Mouse (Mus musculus) MEL (cell line): ENCODE measurements around the gene Pxt1.

Source experiments
- BHLHE40 ChIP-seq: IDR thresholded peaks from 2 replicates; pipeline ENCODE4 v1.6.1; 2012; ENCODE audit warnings: low read depth, mild to moderate bottlenecking, inconsistent platforms, low read length, improper control_type of control experiment, borderline replicate concordance
- CTCF ChIP-seq, 3 experiments: IDR thresholded peaks in 2 of 3; conservative IDR thresholded peaks in 1 of 3; 2 replicates each; pipeline ENCODE4 v1.5.1; 2011 to 2012; ENCODE audit warnings: low read length in 3 of 3, low read depth in 2 of 3, mild to moderate bottlenecking in 2 of 3, improper control_type of control experiment in 1 of 3, inconsistent platforms in 1 of 3, mixed read lengths in 1 of 3, moderate library complexity in 1 of 3; ENCODE audit not compliant: control insufficient read depth in 1 of 3, insufficient read depth in 1 of 3, poor library complexity in 1 of 3, severe bottlenecking in 1 of 3
- ETS1 ChIP-seq: IDR thresholded peaks from 2 replicates; pipeline ENCODE4 v1.6.1; 2012; ENCODE audit warnings: low read depth, mild to moderate bottlenecking, inconsistent platforms, low read length, improper control_type of control experiment, moderate library complexity
- KAT2A ChIP-seq: conservative IDR thresholded peaks from 2 replicates; pipeline ENCODE4 v1.6.1; 2012; ENCODE audit warnings: low read depth, low read length, improper control_type of control experiment, inconsistent platforms
- MYB ChIP-seq: IDR thresholded peaks from 2 replicates; pipeline ENCODE4 v1.6.1; 2011; ENCODE audit warnings: mild to moderate bottlenecking, low read depth, low read length, improper control_type of control experiment
- POLR2A ChIP-seq, 2 experiments: IDR thresholded peaks; 2 replicates each; pipeline ENCODE4 v1.6.1; 2011 to 2012; ENCODE audit warnings: low read length in 2 of 2, mild to moderate bottlenecking in 2 of 2, control low read depth in 1 of 2, improper control_type of control experiment in 1 of 2, low read depth in 1 of 2, moderate library complexity in 1 of 2; ENCODE audit not compliant: control insufficient read depth in 1 of 2, insufficient read depth in 1 of 2, poor library complexity in 1 of 2
- SMC3 ChIP-seq: IDR thresholded peaks from 2 replicates; pipeline ENCODE4 v1.6.1; 2011; ENCODE audit warnings: low read depth, low read length, improper control_type of control experiment
- USF1 ChIP-seq: IDR thresholded peaks from 2 replicates; pipeline ENCODE4 v1.6.1; 2014; ENCODE audit warnings: low read depth, mild to moderate bottlenecking, inconsistent platforms, low read length, improper control_type of control experiment, moderate library complexity
- ZC3H11A ChIP-seq: IDR thresholded peaks from 2 replicates; pipeline ENCODE4 v1.6.1; 2012; ENCODE audit warnings: low read depth, mild to moderate bottlenecking, inconsistent platforms, low read length, improper control_type of control experiment
- ZKSCAN1 ChIP-seq: IDR thresholded peaks from 2 replicates; pipeline ENCODE4 v1.6.1; 2012; ENCODE audit warnings: low read depth, mild to moderate bottlenecking, inconsistent platforms, low read length, improper control_type of control experiment, moderate library complexity
- ZMIZ1 ChIP-seq: IDR thresholded peaks from 2 replicates; pipeline ENCODE4 v1.6.1; 2012; ENCODE audit warnings: low read depth, mild to moderate bottlenecking, inconsistent platforms, low read length, improper control_type of control experiment, moderate library complexity

- TF ChIP-seq ETS1 (no peak), CTCF (IDR thresholded peaks at IDR 0.05 in 2 of 3, conservative IDR thresholded peaks at IDR 0.05 in 1 of 3; ENCODE audit: control insufficient read depth in 1 of 3, insufficient read depth in 1 of 3, low read depth in 2 of 3, low read length in 3 of 3, poor library complexity in 1 of 3, severe bottlenecking in 1 of 3) (no peak), KAT2A (no peak), POLR2A (IDR thresholded peaks at IDR 0.05; ENCODE audit: control insufficient read depth in 1 of 2, insufficient read depth in 1 of 2, low read depth in 1 of 2, low read length in 2 of 2, poor library complexity in 1 of 2) (no peak), ZKSCAN1 (no peak), MYB (no peak), BHLHE40 (no peak), USF1 (no peak), SMC3 (no peak), ZC3H11A (no peak), ZMIZ1 (no peak)
Measured at GRCm38 (mm10) chr17:28934120-28934916, 9.3 kb downstream of the Pxt1 start.
